Mouse (Mus musculus): Measurements from ENCODE around the gene Robo2. TPM values are rescaled to one million over a fixed set of nuclear protein-coding genes. Genes with fewer than 3 reads are reported as not detected.
A peak's percentile ranks its signal among the peaks of the same experiment; 100 is the strongest.

The Robo2 gene
- total RNA-seq, 2 experiments from 2014 or later = 101 to 105 TPM

DNA sequence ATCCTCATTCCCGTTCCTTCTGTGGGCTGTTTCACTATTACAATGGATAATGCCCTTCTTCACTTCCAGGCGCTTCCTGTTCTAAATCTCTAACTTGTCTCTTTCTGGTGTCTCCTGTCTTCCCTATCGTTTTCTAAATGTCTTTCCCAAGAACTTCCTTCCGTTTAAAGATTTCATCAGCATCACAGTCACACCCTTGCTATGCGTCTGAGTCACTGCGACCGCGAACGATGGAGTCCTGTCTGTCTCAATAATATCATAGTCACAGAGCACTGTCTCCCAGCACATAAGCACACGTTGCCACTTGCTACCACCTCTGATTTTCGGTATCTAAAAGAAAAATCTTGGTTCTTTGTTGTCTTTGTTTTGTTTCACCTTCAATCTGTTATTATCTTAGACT is 503.1 kb downstream of the Robo2 start:
- TF ChIP-seq CTCF (conservative IDR thresholded peaks at IDR 0.05) = no peak
- Histone ChIP-seq H3K27ac (no peak overlapping the region), H3K4me3 (no peak overlapping the region)
- no peak for DNase-seq (ENCODE audit: low spot score in 2 of 2)

DNA sequence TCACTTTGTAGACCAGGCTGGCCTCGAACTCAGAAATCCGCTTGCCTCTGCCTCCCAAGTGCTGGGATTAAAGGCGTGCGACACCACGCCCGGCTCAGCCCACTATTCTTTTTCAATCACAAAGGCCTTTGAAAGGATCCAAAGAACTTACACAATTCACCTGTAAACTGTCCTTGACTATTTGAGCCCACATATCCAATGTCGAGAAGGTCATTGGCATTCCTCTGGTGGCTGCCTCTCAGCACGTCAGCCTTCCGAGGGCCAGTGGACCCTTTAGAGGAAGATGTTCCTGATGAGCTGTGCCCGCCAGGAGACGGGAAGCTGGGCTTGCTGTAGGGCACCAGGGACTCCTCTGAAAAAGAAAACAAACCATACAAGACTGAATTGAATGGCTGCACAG is 514.8 kb downstream of the Robo2 start:
- TF ChIP-seq CTCF (conservative IDR thresholded peaks at IDR 0.05) = no peak
- no peak for DNase-seq (ENCODE audit: low spot score in 2 of 2)
- Histone ChIP-seq H3K27ac (no peak overlapping the region), H3K4me3 (no peak overlapping the region)

DNA sequence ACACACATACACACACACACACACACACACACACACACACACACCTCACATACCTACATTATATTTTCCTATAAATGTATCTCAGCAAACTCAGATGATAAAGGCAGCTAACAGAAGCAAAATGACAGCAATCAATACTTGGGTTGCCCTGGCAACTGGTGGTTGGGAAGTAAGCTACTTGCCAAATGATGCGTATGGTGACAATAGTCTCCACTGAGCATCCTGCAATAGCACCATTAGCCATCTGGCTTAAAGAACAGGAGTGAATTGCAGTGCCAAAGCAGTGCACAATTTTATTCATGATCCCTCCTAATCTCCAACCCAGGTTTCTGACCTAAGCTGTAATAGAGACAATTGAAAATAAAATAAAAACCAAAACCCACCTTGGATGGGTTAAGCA is 529.7 kb downstream of the Robo2 start:
- no peak for TF ChIP-seq CTCF (conservative IDR thresholded peaks at IDR 0.05)
- peak; percentile 66 to 85 for DNase-seq (ENCODE audit: low spot score in 2 of 2)
- Histone ChIP-seq H3K4me3 (no peak overlapping the region), H3K27ac (peak overlapping the region; percentile 77)

DNA sequence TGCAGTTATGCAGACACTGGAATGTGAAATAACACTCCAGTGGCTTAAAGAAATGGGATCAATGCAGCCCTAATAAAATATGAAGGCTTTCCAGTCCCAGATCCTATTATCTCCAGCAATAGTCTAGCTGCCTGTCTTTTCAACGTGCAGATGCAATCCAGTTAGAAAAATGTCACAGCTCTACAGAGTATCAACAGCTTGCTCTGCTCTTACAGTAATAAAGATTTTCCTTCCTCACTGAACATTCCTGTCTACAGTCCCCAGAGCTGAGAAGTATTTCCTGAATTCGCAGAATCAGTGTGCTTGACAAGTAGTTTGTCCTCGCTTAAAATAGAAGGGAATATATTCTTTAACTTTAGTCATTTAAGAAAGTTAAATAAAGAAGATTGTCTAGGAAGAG is 533.7 kb downstream of the Robo2 start:
- no peak overlapping the region for H3K4me3 ChIP-seq
- no peak for TF ChIP-seq CTCF (conservative IDR thresholded peaks at IDR 0.05)
- DNase-seq (ENCODE audit: low spot score in 2 of 2) = no peak
- no peak overlapping the region for H3K27ac ChIP-seq

- H3K27ac ChIP-seq = no peak overlapping the region
- no peak for DNase-seq (ENCODE audit: low spot score in 2 of 2)
- TF ChIP-seq CTCF (conservative IDR thresholded peaks at IDR 0.05) = no peak
- H3K4me3 ChIP-seq = no peak overlapping the region
Measured at GRCm38 (mm10) chr16:73874991-73875390, 536.6 kb downstream of the Robo2 start.

- no peak overlapping the region for H3K4me3 ChIP-seq
- H3K27ac ChIP-seq = no peak overlapping the region
- no peak for TF ChIP-seq CTCF (conservative IDR thresholded peaks at IDR 0.05)
- no peak for DNase-seq (ENCODE audit: low spot score in 2 of 2)
Measured at GRCm38 (mm10) chr16:73873828-73874558, 537.6 kb downstream of the Robo2 start.

DNA sequence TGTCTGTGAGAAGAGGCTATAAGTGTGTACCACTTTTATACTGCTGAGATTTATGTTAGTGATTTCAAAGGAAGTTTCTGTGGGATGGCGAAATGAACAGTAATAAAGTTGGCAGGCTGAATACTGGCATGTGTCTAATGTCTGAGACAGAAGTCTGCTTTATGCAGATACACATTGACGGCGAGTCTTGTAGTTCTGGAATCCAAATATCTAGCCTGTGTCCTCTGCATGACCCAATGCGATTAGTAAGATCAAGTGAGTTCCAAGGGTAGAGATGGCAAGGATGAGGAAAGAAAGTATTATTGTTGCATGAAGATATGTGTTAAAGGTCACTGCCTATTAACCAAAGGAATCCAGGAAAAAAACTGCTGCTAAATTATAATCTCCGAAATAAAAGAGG is 541.3 kb downstream of the Robo2 start:
- Histone ChIP-seq H3K4me3 (no peak overlapping the region), H3K27ac (no peak overlapping the region)
- TF ChIP-seq CTCF (conservative IDR thresholded peaks at IDR 0.05) = no peak
- DNase-seq (ENCODE audit: low spot score in 2 of 2) = no peak

- H3K4me3 ChIP-seq = no peak overlapping the region
- no peak for DNase-seq (ENCODE audit: low spot score in 2 of 2)
- H3K27ac ChIP-seq = no peak overlapping the region
- no peak for TF ChIP-seq CTCF (conservative IDR thresholded peaks at IDR 0.05)
Measured at GRCm38 (mm10) chr16:73869527-73870212, 542.0 kb downstream of the Robo2 start.

GRCm38 (mm10) chr16:73864625-73865024 is 547.0 kb downstream of the Robo2 start:
- DNase-seq (ENCODE audit: low spot score in 2 of 2) = no peak
- Histone ChIP-seq H3K27ac (no peak overlapping the region), H3K4me3 (no peak overlapping the region)
- TF ChIP-seq CTCF (conservative IDR thresholded peaks at IDR 0.05) = no peak

GRCm38 (mm10) chr16:73863748-73864147 is 547.9 kb downstream of the Robo2 start:
- Histone ChIP-seq H3K27ac (no peak overlapping the region), H3K4me3 (no peak overlapping the region)
- TF ChIP-seq CTCF (conservative IDR thresholded peaks at IDR 0.05) = no peak
- no peak for DNase-seq (ENCODE audit: low spot score in 2 of 2)

DNA sequence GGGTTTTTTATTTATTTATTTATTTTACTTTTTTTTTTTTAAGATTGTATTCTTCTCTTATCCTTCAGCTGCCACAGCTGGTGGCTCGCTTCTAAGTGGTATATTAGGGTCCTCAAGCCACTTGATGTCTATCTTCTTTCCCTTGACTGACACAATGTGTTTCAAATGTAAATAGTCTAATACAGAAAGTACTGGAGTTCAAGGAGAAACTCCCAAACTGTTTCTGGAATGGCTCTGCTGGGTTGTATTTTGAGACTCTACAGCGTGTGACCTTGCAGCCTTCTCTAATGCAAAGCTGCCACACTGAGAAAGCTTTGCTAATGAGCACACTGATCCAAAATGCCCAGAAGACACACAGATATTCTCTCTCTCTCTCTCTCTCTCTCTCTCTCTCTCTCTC is 552.9 kb downstream of the Robo2 start:
- no peak overlapping the region for H3K27ac ChIP-seq
- TF ChIP-seq CTCF (conservative IDR thresholded peaks at IDR 0.05) = no peak
- no peak overlapping the region for H3K4me3 ChIP-seq
- DNase-seq (ENCODE audit: low spot score in 2 of 2) = no peak

GRCm38 (mm10) chr16:73855821-73856220 is 555.8 kb downstream of the Robo2 start:
- no peak for TF ChIP-seq CTCF (conservative IDR thresholded peaks at IDR 0.05)
- H3K4me3 ChIP-seq = no peak overlapping the region
- DNase-seq (ENCODE audit: low spot score in 2 of 2) = no peak

More at GRCm38 (mm10) chr16:73855821-73856220, 555.8 kb downstream of the Robo2 start:
- no peak overlapping the region for H3K27ac ChIP-seq

Small RNAs within 50 kb of the gene (microRNA-seq; reads per million reads assigned to microRNA genes)
- gene Gm24272 (0 reads per million in 2 experiments), gene Mir691 (0 reads per million in 2 experiments)
